Mouse (Mus musculus) limb, embryonic 10.5 days (tissue): ENCODE data around the gene Krtap15. TPM values are rescaled to one million over a fixed set of nuclear protein-coding genes. Genes with fewer than 3 reads are reported as not detected.

ENCODE experiments used
- DNase-seq: peaks from one replicate; pipeline ENCODE4 v3.0.0-alpha.2; 2017; ENCODE audit warnings: low spot score
- H3K27ac ChIP-seq: fragments of 300-500 bp; sonication (generic); 2 replicates; pipeline ENCODE4 v1.5.1; 2016; ENCODE audit warnings: mild to moderate bottlenecking
- H3K27me3 ChIP-seq: fragments of 300-500 bp; sonication (generic); 2 replicates; pipeline ENCODE4 v1.6.1; 2016; ENCODE audit warnings: low read depth, mild to moderate bottlenecking; ENCODE audit not compliant: poor library complexity, severe bottlenecking
- H3K36me3 ChIP-seq: fragments of 300-500 bp; sonication (generic); 2 replicates; pipeline ENCODE4 v1.6.1; 2016; ENCODE audit warnings: mild to moderate bottlenecking, moderate library complexity
- H3K4me1 ChIP-seq: fragments of 300-500 bp; sonication (generic); 2 replicates; pipeline ENCODE4 v1.6.1; 2016
- H3K4me3 ChIP-seq: fragments of 300-500 bp; sonication (generic); 2 replicates; pipeline ENCODE4 v1.5.1; 2016; ENCODE audit warnings: mild to moderate bottlenecking, moderate library complexity
- H3K9me3 ChIP-seq: fragments of 300-500 bp; sonication (generic); replicated peaks from 2 replicates; pipeline ENCODE4 v1.6.1; 2016; ENCODE audit warnings: mild to moderate bottlenecking
- WGBS: fragments of 180-500 bp; shearing (Covaris S2); methylation state at CpG from one replicate; pipeline ENCODE4 v1.1.7; 2016; 5-methylcytosine and 5-hydroxymethylcytosine counted together
- polyA plus RNA-seq: library from polyadenylated mRNA; unstranded; fragments of >200 nt; fragmentation: Nextera tagmentation; extraction: Ambion mirVana; gene quantifications from 2 replicates; pipeline ENCODE4 v1.2.1, GENCODE M21; 2016

Krtap15 gene
- polyA plus RNA-seq, 1 experiment from 2014 or later: not detected

DNA sequence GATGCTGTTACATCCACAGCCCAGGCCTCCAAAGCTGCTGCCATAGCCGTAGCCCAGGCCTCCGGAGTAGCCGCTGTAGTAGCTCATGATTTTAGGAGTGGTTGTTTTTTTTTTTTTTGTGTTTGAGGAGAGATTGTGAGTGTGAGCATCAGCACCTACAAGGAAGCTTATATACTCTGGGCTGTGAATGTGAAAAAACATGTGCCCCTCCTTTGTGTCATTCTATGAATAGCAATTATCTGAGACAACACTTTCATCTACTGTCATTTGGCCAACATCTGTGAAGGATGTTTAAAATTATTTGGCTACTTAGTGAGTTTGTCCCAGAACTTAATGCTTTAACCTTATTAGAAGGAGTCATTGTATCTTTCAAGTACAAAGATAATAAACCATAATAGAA, 54.2 kb downstream of the Krtap15 start, which contains the start of gene Krtap19-2:
Gene Krtap19-2, minus strand, starts transcription at position 101 of the 400 bp plus-strand sequence.
- H3K27ac ChIP-seq: no peak within 1 kb of the TSS
- no peak within 1 kb of the TSS for H3K4me3 ChIP-seq
- DNase-seq: no peak
- no peaks in the 10 kb centered on the region for H3K9me3 ChIP-seq
- no peaks in the 10 kb centered on the region for H3K27me3 ChIP-seq
- 88% methylated on average over 3 of the region's 3 CpGs for WGBS
- H3K4me1 ChIP-seq: no peaks in the 10 kb centered on the region
- H3K36me3 ChIP-seq: no peaks in the 10 kb centered on the region

DNA sequence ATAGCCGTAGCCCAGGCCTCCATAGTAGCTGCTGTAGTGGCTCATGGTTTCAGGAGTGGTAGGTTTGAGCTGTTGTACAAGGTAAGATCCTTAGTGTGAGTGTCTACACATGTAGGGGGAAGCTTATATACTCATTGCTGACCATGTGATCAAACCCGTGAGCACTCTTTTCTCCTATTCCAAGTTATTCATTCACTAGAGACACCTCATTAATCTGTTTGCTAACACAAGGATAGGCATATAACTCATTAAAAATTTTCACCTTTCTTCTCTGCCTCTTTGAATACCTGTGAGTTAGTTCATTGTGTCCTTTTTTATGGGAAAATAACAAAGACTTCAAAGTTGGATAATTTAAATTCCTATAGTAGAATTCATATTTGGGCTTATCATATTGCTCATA, 57.9 kb downstream of the Krtap15 start, which contains the start of gene Krtap19-3:
Gene Krtap19-3, minus strand, starts transcription at position 101 of the 400 bp plus-strand sequence.
- no peak within 1 kb of the TSS for H3K27ac ChIP-seq
- no peaks in the 10 kb centered on the region for H3K27me3 ChIP-seq
- DNase-seq: no peak
- no peaks in the 10 kb centered on the region for H3K4me1 ChIP-seq
- no peaks in the 10 kb centered on the region for H3K36me3 ChIP-seq
- H3K4me3 ChIP-seq: no peak within 1 kb of the TSS
- H3K9me3 ChIP-seq: no peaks in the 10 kb centered on the region
- 89% methylated on average over 2 of the region's 2 CpGs for WGBS

Other genes starting within 250 kb of the Krtap15 start
- gene Krtap24-1, start 207.9 kb upstream of the Krtap15 start, polyA plus RNA-seq: not detected in 2 replicates
- not detected in 2 replicates for gene 2310079G19Rik, start 192.5 kb upstream of the Krtap15 start, polyA plus RNA-seq
- gene Krtap26-1, start 172.4 kb upstream of the Krtap15 start, polyA plus RNA-seq: not detected in 2 replicates
- gene Krtap27-1, start 148.5 kb upstream of the Krtap15 start, polyA plus RNA-seq: not detected in 2 replicates
- not detected in 2 replicates for gene 2310061N02Rik, start 112.3 kb upstream of the Krtap15 start, polyA plus RNA-seq
- not detected in 2 replicates for gene Krtap13-1, start 91.4 kb upstream of the Krtap15 start, polyA plus RNA-seq
- gene Krtap13, start 68.6 kb upstream of the Krtap15 start, polyA plus RNA-seq: not detected in 2 replicates
- gene 2310034C09Rik, start 61.4 kb upstream of the Krtap15 start, polyA plus RNA-seq: not detected in 2 replicates
- gene 2310057N15Rik, start 46.0 kb upstream of the Krtap15 start, polyA plus RNA-seq: not detected in 2 replicates
- gene Gm5965, start 42.3 kb upstream of the Krtap15 start, polyA plus RNA-seq: not detected in 2 replicates
- gene Gm20741, start 8.0 kb upstream of the Krtap15 start, polyA plus RNA-seq: not detected in 2 replicates
- not detected in 2 replicates for gene Krtap14, start 5.9 kb downstream of the Krtap15 start, polyA plus RNA-seq
- not detected in 2 replicates for gene Krtap19-1, start 49.2 kb downstream of the Krtap15 start, polyA plus RNA-seq
- gene Krtap19-2, start 54.1 kb downstream of the Krtap15 start, polyA plus RNA-seq: not detected in 2 replicates
- gene Krtap19-3, start 57.8 kb downstream of the Krtap15 start, polyA plus RNA-seq: not detected in 2 replicates
- gene Krtap19-4, start 64.9 kb downstream of the Krtap15 start, polyA plus RNA-seq: not detected in 2 replicates
- not detected in 2 replicates for gene Krtap19-5, start 76.2 kb downstream of the Krtap15 start, polyA plus RNA-seq
- gene Krtap19-9b, start 112.0 kb downstream of the Krtap15 start, polyA plus RNA-seq: not detected in 2 replicates
- gene Krtap16-3, start 142.7 kb downstream of the Krtap15 start, polyA plus RNA-seq: not detected in 2 replicates
- gene Krtap22-2, start 190.5 kb downstream of the Krtap15 start, polyA plus RNA-seq: not detected in 2 replicates
- gene Gm10229, start 195.1 kb downstream of the Krtap15 start, polyA plus RNA-seq: not detected in 2 replicates
- gene Krtap6-1, start 211.5 kb downstream of the Krtap15 start, polyA plus RNA-seq: not detected in 2 replicates
- gene Gm10228, start 221.3 kb downstream of the Krtap15 start, polyA plus RNA-seq: not detected in 2 replicates
- gene Krtap6-5, start 227.7 kb downstream of the Krtap15 start, polyA plus RNA-seq: not detected in 2 replicates
- gene 1110025L11Rik, start 243.8 kb downstream of the Krtap15 start, polyA plus RNA-seq: not detected in 2 replicates